Mouse (Mus musculus) heart, embryonic 14.5 days (tissue): ENCODE data around the gene Mtus2. TPM values are rescaled to one million over a fixed set of nuclear protein-coding genes. Genes with fewer than 3 reads are reported as not detected.

Source experiments
- ATAC-seq: fragments of 200-750 bp; cut with Nextera tagmentation; 2 replicates; pipeline ENCODE4 v1.8.0; 2017; ENCODE audit warnings: low read depth, moderate TSS enrichment; ENCODE audit not compliant: insufficient number of reproducible peaks, insufficient read depth, low FRiP score
- H3K27ac ChIP-seq, 2 experiments: fragments of 200-500 bp in 1 of 2; fragments of 300-500 bp in 1 of 2; sonication (generic) in 1 of 2; replicated peaks in 1 of 2; 2 replicates each; pipeline ENCODE4 v1.5.1; 2012 to 2014; ENCODE audit warnings: low read depth in 2 of 2, low read length in 2 of 2, control low read depth in 1 of 2, mild to moderate bottlenecking in 1 of 2, mixed read lengths in 1 of 2; ENCODE audit not compliant: control insufficient read depth in 1 of 2, insufficient read depth in 1 of 2
- H3K27me3 ChIP-seq: fragments of 300-500 bp; sonication (generic); 2 replicates; pipeline ENCODE4 v1.6.1; 2014; ENCODE audit warnings: mild to moderate bottlenecking, low read length, control low read depth; ENCODE audit not compliant: control insufficient read depth, insufficient read depth
- H3K36me3 ChIP-seq: fragments of 300-500 bp; sonication (generic); 2 replicates; pipeline ENCODE4 v1.6.1; 2014; ENCODE audit warnings: mild to moderate bottlenecking, control low read depth, low read length, mixed read lengths; ENCODE audit not compliant: control insufficient read depth, insufficient read depth
- H3K4me1 ChIP-seq, 2 experiments: fragments of 200-500 bp in 1 of 2; fragments of 300-500 bp in 1 of 2; sonication (generic) in 1 of 2; 2 replicates each; pipeline ENCODE4 v1.6.1; 2012 to 2014; ENCODE audit warnings: low read length in 2 of 2, control low read depth in 1 of 2, mixed read lengths in 1 of 2; ENCODE audit not compliant: control insufficient read depth in 2 of 2, insufficient read depth in 2 of 2
- H3K4me2 ChIP-seq: fragments of 300-500 bp; sonication (generic); 2 replicates; pipeline ENCODE4 v1.6.1; 2014; ENCODE audit warnings: mild to moderate bottlenecking, low read length
- H3K4me3 ChIP-seq, 2 experiments: fragments of 200-500 bp in 1 of 2; fragments of 300-500 bp in 1 of 2; sonication (generic) in 1 of 2; 2 replicates each; pipeline ENCODE4 v1.5.1; 2012 to 2014; ENCODE audit warnings: low read length in 2 of 2, mild to moderate bottlenecking in 2 of 2, control low read depth in 1 of 2, low read depth in 1 of 2, moderate library complexity in 1 of 2; ENCODE audit not compliant: control insufficient read depth in 1 of 2, insufficient read depth in 1 of 2
- H3K9ac ChIP-seq: fragments of 300-500 bp; sonication (generic); 2 replicates; pipeline ENCODE4 v1.6.1; 2014; ENCODE audit warnings: mild to moderate bottlenecking, low read length
- H3K9me3 ChIP-seq: fragments of 300-500 bp; sonication (generic); 2 replicates; pipeline ENCODE4 v1.6.1; 2016; ENCODE audit warnings: low read length, control low read depth; ENCODE audit not compliant: control insufficient read depth
- WGBS: fragments of 180-500 bp; shearing (Covaris S2); extraction: QIAGEN DNeasy Blood & Tissue Kit; methylation state at CpG from one replicate; pipeline ENCODE4 v1.1.7; 2014; 5-methylcytosine and 5-hydroxymethylcytosine counted together
- polyA plus RNA-seq: library from polyadenylated mRNA; unstranded; fragments of >200 nt; fragmentation: Nextera tagmentation; extraction: Ambion mirVana; gene quantifications from 2 replicates; pipeline ENCODE4 v1.2.1, GENCODE M21; 2014

Mtus2 gene
- polyA plus RNA-seq, 1 experiment from 2014 or later, result 128 TPM

DNA sequence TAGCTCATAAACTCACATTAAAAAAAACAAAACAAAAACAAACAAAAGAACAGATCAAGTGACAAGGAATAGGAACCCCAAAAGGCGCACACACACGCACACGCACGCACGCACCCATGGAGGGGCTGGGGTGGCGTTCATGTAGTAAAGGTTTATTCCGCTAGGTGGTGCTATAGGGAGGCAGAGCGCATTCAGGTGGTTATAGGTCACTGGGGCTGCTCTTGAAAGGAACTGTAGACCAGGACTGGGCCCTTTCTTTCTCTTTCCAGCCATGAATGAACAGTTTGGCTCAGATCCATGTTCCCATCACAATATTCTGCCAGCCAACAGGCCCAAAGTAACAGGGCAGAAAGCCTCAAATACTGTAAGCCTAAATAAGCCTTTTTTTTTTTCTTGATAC, 389.4 kb downstream of the Mtus2 start:
- Histone ChIP-seq H3K9ac (no peak overlapping the region), H3K36me3 (peaks cover 13% of the 10 kb centered on the region; the same call in 1 of the 2 replicates), H3K27me3 (no peaks in the 10 kb centered on the region), H3K4me2 (no peak overlapping the region), H3K4me1 (peaks cover 24 to 44% of the 10 kb centered on the region in 2 experiments), H3K4me3 (no peak overlapping the region), H3K9me3 (no peaks in the 10 kb centered on the region), H3K27ac (no peak overlapping the region)
- WGBS, result 88% methylated on average over 8 of the region's 8 CpGs
- ATAC-seq, result no peak

GRCm38 (mm10) chr5:148348153-148348552, 391.0 kb downstream of the Mtus2 start:
- no peak overlapping the region for H3K9ac ChIP-seq
- H3K27me3 ChIP-seq, result no peaks in the 10 kb centered on the region
- ATAC-seq, result peak; percentile 41; the same call in 1 of the 2 replicates
- H3K4me1 ChIP-seq, result peaks cover 10 to 29% of the 10 kb centered on the region in 2 experiments
- no peak overlapping the region for H3K4me2 ChIP-seq
- WGBS, result 25% methylated on average over 8 of the region's 8 CpGs
- no peak overlapping the region for H3K27ac ChIP-seq
- H3K4me3 ChIP-seq, result no peak overlapping the region
- H3K36me3 ChIP-seq, result peaks cover 19% of the 10 kb centered on the region; the same call in 1 of the 2 replicates
- no peaks in the 10 kb centered on the region for H3K9me3 ChIP-seq

DNA sequence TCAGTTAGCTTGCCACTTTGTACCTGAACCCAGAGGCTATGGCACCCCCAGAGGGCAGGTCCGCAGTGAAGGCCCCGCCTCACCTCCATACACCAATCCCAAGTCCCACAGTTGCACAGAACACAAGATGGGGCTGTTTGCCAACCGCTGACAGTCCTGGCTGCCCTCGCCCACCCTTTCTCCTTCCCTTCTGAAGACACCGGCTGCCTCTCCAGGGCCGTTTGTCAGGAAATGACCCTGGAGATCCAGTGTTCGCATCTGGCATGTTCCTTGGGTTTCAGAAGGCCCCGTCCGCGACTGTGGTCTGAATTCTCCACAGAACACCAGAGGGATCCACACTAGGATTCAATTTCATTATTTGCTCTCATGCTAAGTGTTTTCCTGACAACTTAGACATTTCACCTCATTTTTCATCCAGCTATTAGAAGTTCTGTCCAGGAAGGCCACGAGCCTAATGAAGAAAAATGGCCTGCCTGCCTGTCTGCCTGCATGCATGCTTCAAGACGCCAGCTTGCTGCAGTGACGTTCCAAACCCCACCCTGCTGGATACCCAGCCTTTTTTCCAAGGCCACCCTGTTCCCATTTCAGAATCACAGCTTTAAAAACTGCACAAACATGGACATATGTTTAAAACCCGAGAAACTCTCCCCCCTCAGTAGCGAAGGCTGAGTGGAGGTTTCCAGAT, 392.3 kb downstream of the Mtus2 start:
- no peaks in the 10 kb centered on the region for H3K9me3 ChIP-seq
- ATAC-seq, result no peak
- H3K27ac ChIP-seq, result no peak overlapping the region
- 74% methylated on average over 15 of the region's 15 CpGs for WGBS
- H3K4me2 ChIP-seq, result no peak overlapping the region
- peaks cover 19% of the 10 kb centered on the region; the same call in 1 of the 2 replicates for H3K36me3 ChIP-seq
- peaks cover 15 to 30% of the 10 kb centered on the region in 2 experiments for H3K4me1 ChIP-seq
- no peaks in the 10 kb centered on the region for H3K27me3 ChIP-seq
- H3K4me3 ChIP-seq, result no peak overlapping the region
- H3K9ac ChIP-seq, result no peak overlapping the region

GRCm38 (mm10) chr5:148353429-148353828, 396.3 kb downstream of the Mtus2 start:
- ATAC-seq, result no peak
- Histone ChIP-seq H3K27ac (peak overlapping the region in 1 of 2 experiments; percentile 54; a peak in 2 of 4 replicates), H3K9me3 (0 out of 2 replicates have a peak, but pooled peaks cover 2% of the 10 kb centered on the region), H3K4me3 (no peak overlapping the region), H3K36me3 (0 out of 2 replicates have a peak, but pooled peaks cover 8% of the 10 kb centered on the region), H3K4me2 (0 out of 2 replicates have a peak overlapping the region, but pooled peaks have one; percentile 32), H3K27me3 (no peaks in the 10 kb centered on the region), H3K4me1 (peaks cover 21% of the 10 kb centered on the region in 2 experiments), H3K9ac (no peak overlapping the region)
- WGBS, result 70% methylated on average over 16 of the region's 16 CpGs

- Histone ChIP-seq H3K9me3 (0 out of 2 replicates have a peak, but pooled peaks cover 2% of the 10 kb centered on the region), H3K36me3 (0 out of 2 replicates have a peak, but pooled peaks cover 8% of the 10 kb centered on the region), H3K27ac (peak overlapping the region; percentile 54 to 68), H3K4me1 (peaks cover 18 to 21% of the 10 kb centered on the region in 2 experiments), H3K4me3 (no peak overlapping the region), H3K4me2 (peak overlapping the region; percentile 32; the same call in 1 of the 2 replicates), H3K27me3 (no peaks in the 10 kb centered on the region), H3K9ac (0 out of 2 replicates have a peak overlapping the region, but pooled peaks have one; percentile 12)
- 27% methylated on average over 8 of the region's 8 CpGs for WGBS
- ATAC-seq, result no peak
These were observed 397.4 kb downstream of the Mtus2 start for GRCm38 (mm10) chr5:148354536-148354935.

GRCm38 (mm10) chr5:148355822-148356221, 398.7 kb downstream of the Mtus2 start:
- 0 out of 2 replicates have a peak, but pooled peaks cover 6% of the 10 kb centered on the region for H3K36me3 ChIP-seq
- no peaks in the 10 kb centered on the region for H3K27me3 ChIP-seq
- no peak overlapping the region for H3K27ac ChIP-seq
- no peak overlapping the region for H3K9ac ChIP-seq
- ATAC-seq, result no peak
- 74% methylated on average over 3 of the region's 3 CpGs for WGBS
- no peak overlapping the region for H3K4me2 ChIP-seq
- H3K4me3 ChIP-seq, result no peak overlapping the region
- H3K4me1 ChIP-seq, result peaks cover 24 to 26% of the 10 kb centered on the region in 2 experiments
- H3K9me3 ChIP-seq, result 0 out of 2 replicates have a peak, but pooled peaks cover 2% of the 10 kb centered on the region

DNA sequence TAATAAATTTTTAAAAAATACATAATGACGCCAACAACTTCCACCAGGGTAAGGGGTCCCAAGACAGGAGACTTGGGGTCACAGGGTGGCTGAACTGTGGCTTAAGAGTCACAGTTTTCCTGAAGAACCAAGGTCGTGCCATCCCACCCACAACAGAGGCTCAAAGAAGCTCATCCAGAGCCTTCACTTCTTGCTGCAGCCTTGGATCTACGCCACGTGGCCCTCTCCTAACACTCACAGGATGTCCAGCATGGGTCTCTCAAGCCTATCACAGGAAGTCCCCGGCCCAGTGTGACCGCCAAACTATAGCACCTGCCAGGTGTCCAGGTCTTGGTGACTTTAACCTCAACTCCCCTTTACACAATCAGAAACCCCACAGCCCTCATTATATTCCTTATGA, 400.0 kb downstream of the Mtus2 start:
- WGBS, result 90% methylated on average over 6 of the region's 6 CpGs
- H3K36me3 ChIP-seq, result no peaks in the 10 kb centered on the region
- H3K4me1 ChIP-seq, result peaks cover 37 to 39% of the 10 kb centered on the region in 2 experiments
- H3K9ac ChIP-seq, result no peak overlapping the region
- no peak overlapping the region for H3K4me3 ChIP-seq
- no peak overlapping the region for H3K27ac ChIP-seq
- no peaks in the 10 kb centered on the region for H3K27me3 ChIP-seq
- ATAC-seq, result no peak
- H3K9me3 ChIP-seq, result 0 out of 2 replicates have a peak, but pooled peaks cover 2% of the 10 kb centered on the region
- no peak overlapping the region for H3K4me2 ChIP-seq
